Mouse (Mus musculus): ENCODE measurements around the gene Fam129a. TPM values are rescaled to one million over a fixed set of nuclear protein-coding genes. Genes with fewer than 3 reads are reported as not detected.

Gene Fam129a
- polyA plus RNA-seq, 1 experiment from 2014 or later: 1.4 TPM

GRCm38 (mm10) chr1:151716024-151716710, 145.2 kb downstream of the Fam129a start:
- Histone ChIP-seq H3K4me2 (ENCODE audit: low read depth, low read length) (no peak overlapping the region), H3K27ac (replicated peaks; ENCODE audit: low read depth, low read length) (no peak overlapping the region), H3K36me3 (replicated peaks; ENCODE audit: control insufficient read depth, insufficient read depth, low read depth, low read length) (no peaks in the 10 kb centered on the region), H3K27me3 (ENCODE audit: control insufficient read depth, insufficient read depth, low read length) (no peaks in the 10 kb centered on the region), H3K4me3 (ENCODE audit: low read depth, low read length) (no peak overlapping the region), H3K9me3 (replicated peaks; ENCODE audit: control insufficient read depth, low read length) (no peaks in the 10 kb centered on the region), H3K9ac (replicated peaks; ENCODE audit: low read length) (no peak overlapping the region), H3K4me1 (ENCODE audit: control insufficient read depth, insufficient read depth, low read length) (no peaks in the 10 kb centered on the region)
- ATAC-seq (replicated peaks; ENCODE audit: insufficient number of reproducible peaks, low FRiP score, low TSS enrichment, low read depth) (no peak), DNase-seq (ENCODE audit: low spot score) (no peak)
- WGBS: 80% methylated on average over 11 of the region's 11 CpGs

- WGBS: 90% methylated on average over 5 of the region's 5 CpGs
- H3K4me1 ChIP-seq (ENCODE audit: control insufficient read depth, insufficient read depth, low read length): no peaks in the 10 kb centered on the region
- no peaks in the 10 kb centered on the region for H3K36me3 ChIP-seq (replicated peaks; ENCODE audit: control insufficient read depth, insufficient read depth, low read depth, low read length)
- no peak overlapping the region for H3K9ac ChIP-seq (replicated peaks; ENCODE audit: low read length)
- no peaks in the 10 kb centered on the region for H3K27me3 ChIP-seq (ENCODE audit: control insufficient read depth, insufficient read depth, low read length)
- H3K4me3 ChIP-seq (ENCODE audit: low read depth, low read length): no peak overlapping the region
- DNase-seq (ENCODE audit: low spot score): no peak
- H3K4me2 ChIP-seq (ENCODE audit: low read depth, low read length): no peak overlapping the region
- no peak overlapping the region for H3K27ac ChIP-seq (replicated peaks; ENCODE audit: low read depth, low read length)
- ATAC-seq (replicated peaks; ENCODE audit: insufficient number of reproducible peaks, low FRiP score, low TSS enrichment, low read depth): no peak
- no peaks in the 10 kb centered on the region for H3K9me3 ChIP-seq (replicated peaks; ENCODE audit: control insufficient read depth, low read length)
Observed at GRCm38 (mm10) chr1:151717624-151718023, 146.6 kb downstream of the Fam129a start.

- Histone ChIP-seq H3K4me3 (ENCODE audit: low read depth, low read length) (no peak overlapping the region), H3K27ac (replicated peaks; ENCODE audit: low read depth, low read length) (no peak overlapping the region), H3K4me2 (ENCODE audit: low read depth, low read length) (no peak overlapping the region), H3K27me3 (ENCODE audit: control insufficient read depth, insufficient read depth, low read length) (no peaks in the 10 kb centered on the region), H3K4me1 (ENCODE audit: control insufficient read depth, insufficient read depth, low read length) (no peaks in the 10 kb centered on the region), H3K9me3 (replicated peaks; ENCODE audit: control insufficient read depth, low read length) (no peaks in the 10 kb centered on the region), H3K9ac (replicated peaks; ENCODE audit: low read length) (no peak overlapping the region), H3K36me3 (replicated peaks; ENCODE audit: control insufficient read depth, insufficient read depth, low read depth, low read length) (no peaks in the 10 kb centered on the region)
- WGBS: 89% methylated on average over 8 of the region's 8 CpGs
- no peak for ATAC-seq (replicated peaks; ENCODE audit: insufficient number of reproducible peaks, low FRiP score, low TSS enrichment, low read depth)
- DNase-seq (ENCODE audit: low spot score): no peak
Observed at GRCm38 (mm10) chr1:151718575-151718974, 147.6 kb downstream of the Fam129a start.

DNA sequence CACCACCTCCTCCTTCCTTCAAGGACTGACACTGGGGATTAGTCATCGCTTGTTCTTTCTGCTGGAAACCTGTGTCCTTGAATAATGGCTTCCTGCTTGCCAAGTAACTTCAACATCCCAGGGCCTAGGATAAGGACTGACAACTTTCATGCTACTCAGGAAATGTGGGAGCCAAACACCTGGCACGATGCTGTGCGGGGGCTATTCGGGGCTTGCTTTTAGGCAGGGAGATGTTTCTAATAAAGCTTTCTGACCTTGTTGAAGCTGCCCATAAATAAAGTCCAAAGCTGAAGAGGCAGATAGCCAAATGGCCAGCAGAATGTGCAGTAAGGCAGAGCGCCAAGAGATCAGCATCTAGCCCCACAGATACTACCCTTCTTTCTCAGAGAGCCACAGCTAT, 148.9 kb downstream of the Fam129a start:
- no peaks in the 10 kb centered on the region for H3K36me3 ChIP-seq (replicated peaks; ENCODE audit: control insufficient read depth, insufficient read depth, low read depth, low read length)
- WGBS: 89% methylated on average over 5 of the region's 5 CpGs
- no peaks in the 10 kb centered on the region for H3K9me3 ChIP-seq (replicated peaks; ENCODE audit: control insufficient read depth, low read length)
- no peak overlapping the region for H3K4me2 ChIP-seq (ENCODE audit: low read depth, low read length)
- DNase-seq (ENCODE audit: low spot score) (no peak), ATAC-seq (replicated peaks; ENCODE audit: insufficient number of reproducible peaks, low FRiP score, low TSS enrichment, low read depth) (no peak)
- H3K27ac ChIP-seq (replicated peaks; ENCODE audit: low read depth, low read length): no peak overlapping the region
- no peaks in the 10 kb centered on the region for H3K27me3 ChIP-seq (ENCODE audit: control insufficient read depth, insufficient read depth, low read length)
- no peak overlapping the region for H3K9ac ChIP-seq (replicated peaks; ENCODE audit: low read length)
- H3K4me3 ChIP-seq (ENCODE audit: low read depth, low read length): no peak overlapping the region
- no peaks in the 10 kb centered on the region for H3K4me1 ChIP-seq (ENCODE audit: control insufficient read depth, insufficient read depth, low read length)

GRCm38 (mm10) chr1:151720566-151720965, 149.6 kb downstream of the Fam129a start:
- Histone ChIP-seq H3K36me3 (replicated peaks; ENCODE audit: control insufficient read depth, insufficient read depth, low read depth, low read length) (no peaks in the 10 kb centered on the region), H3K4me2 (ENCODE audit: low read depth, low read length) (no peak overlapping the region), H3K9me3 (replicated peaks; ENCODE audit: control insufficient read depth, low read length) (no peaks in the 10 kb centered on the region), H3K4me3 (ENCODE audit: low read depth, low read length) (no peak overlapping the region), H3K4me1 (ENCODE audit: control insufficient read depth, insufficient read depth, low read length) (no peaks in the 10 kb centered on the region), H3K27me3 (ENCODE audit: control insufficient read depth, insufficient read depth, low read length) (no peaks in the 10 kb centered on the region), H3K27ac (replicated peaks; ENCODE audit: low read depth, low read length) (no peak overlapping the region), H3K9ac (replicated peaks; ENCODE audit: low read length) (no peak overlapping the region)
- 95% methylated on average over 2 of the region's 2 CpGs for WGBS
- ATAC-seq (replicated peaks; ENCODE audit: insufficient number of reproducible peaks, low FRiP score, low TSS enrichment, low read depth): no peak
- no peak for DNase-seq (ENCODE audit: low spot score)

DNA sequence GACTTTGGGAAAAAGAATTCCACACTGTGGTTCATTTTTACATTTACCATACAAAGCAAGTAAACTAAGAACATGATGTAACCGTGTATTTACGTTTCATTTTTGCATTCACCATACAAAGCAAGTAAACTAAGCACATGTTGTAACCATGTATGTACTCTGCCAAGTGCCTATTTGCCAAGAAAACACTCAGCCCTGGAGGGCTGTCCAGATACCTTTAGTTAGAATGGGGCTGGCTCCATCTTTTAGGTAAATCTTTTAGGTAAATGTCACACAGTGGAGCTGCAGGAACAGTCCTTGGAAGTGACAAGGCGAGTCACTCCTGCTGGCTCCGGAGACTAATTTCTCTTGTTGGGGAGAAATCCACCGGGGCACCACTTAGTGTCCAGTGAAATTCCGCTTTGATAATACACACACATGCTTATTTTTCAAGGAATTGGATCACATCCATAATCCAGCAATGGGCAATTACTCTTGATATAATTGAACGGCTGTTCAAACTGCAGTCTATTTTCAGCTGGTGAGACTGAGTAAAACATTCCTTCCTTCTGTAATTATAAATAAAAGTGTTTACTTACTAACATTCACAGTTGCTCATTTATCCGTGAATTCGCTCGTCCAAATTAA, 150.5 kb downstream of the Fam129a start:
- H3K36me3 ChIP-seq (replicated peaks; ENCODE audit: control insufficient read depth, insufficient read depth, low read depth, low read length): no peaks in the 10 kb centered on the region
- ATAC-seq (replicated peaks; ENCODE audit: insufficient number of reproducible peaks, low FRiP score, low TSS enrichment, low read depth) (no peak), DNase-seq (ENCODE audit: low spot score) (no peak)
- no peaks in the 10 kb centered on the region for H3K9me3 ChIP-seq (replicated peaks; ENCODE audit: control insufficient read depth, low read length)
- H3K4me2 ChIP-seq (ENCODE audit: low read depth, low read length): no peak overlapping the region
- H3K27ac ChIP-seq (replicated peaks; ENCODE audit: low read depth, low read length): no peak overlapping the region
- 81% methylated on average over 10 of the region's 10 CpGs for WGBS
- no peak overlapping the region for H3K9ac ChIP-seq (replicated peaks; ENCODE audit: low read length)
- H3K4me3 ChIP-seq (ENCODE audit: low read depth, low read length): no peak overlapping the region
- H3K4me1 ChIP-seq (ENCODE audit: control insufficient read depth, insufficient read depth, low read length): no peaks in the 10 kb centered on the region
- H3K27me3 ChIP-seq (ENCODE audit: control insufficient read depth, insufficient read depth, low read length): no peaks in the 10 kb centered on the region

GRCm38 (mm10) chr1:151723771-151724170, 152.8 kb downstream of the Fam129a start:
- H3K4me2 ChIP-seq (ENCODE audit: low read depth, low read length): no peak overlapping the region
- WGBS: 87% methylated on average over 4 of the region's 4 CpGs
- ATAC-seq (replicated peaks; ENCODE audit: insufficient number of reproducible peaks, low FRiP score, low TSS enrichment, low read depth) (no peak), DNase-seq (ENCODE audit: low spot score) (no peak)
- H3K9me3 ChIP-seq (replicated peaks; ENCODE audit: control insufficient read depth, low read length): no peaks in the 10 kb centered on the region
- no peaks in the 10 kb centered on the region for H3K36me3 ChIP-seq (replicated peaks; ENCODE audit: control insufficient read depth, insufficient read depth, low read depth, low read length)
- no peaks in the 10 kb centered on the region for H3K4me1 ChIP-seq (ENCODE audit: control insufficient read depth, insufficient read depth, low read length)
- H3K27ac ChIP-seq (replicated peaks; ENCODE audit: low read depth, low read length): no peak overlapping the region
- H3K27me3 ChIP-seq (ENCODE audit: control insufficient read depth, insufficient read depth, low read length): no peaks in the 10 kb centered on the region
- no peak overlapping the region for H3K9ac ChIP-seq (replicated peaks; ENCODE audit: low read length)
- H3K4me3 ChIP-seq (ENCODE audit: low read depth, low read length): no peak overlapping the region

- Histone ChIP-seq H3K9ac (replicated peaks; ENCODE audit: low read length) (no peak overlapping the region), H3K4me3 (ENCODE audit: low read depth, low read length) (no peak overlapping the region), H3K9me3 (replicated peaks; ENCODE audit: control insufficient read depth, low read length) (no peaks in the 10 kb centered on the region), H3K4me1 (ENCODE audit: control insufficient read depth, insufficient read depth, low read length) (no peaks in the 10 kb centered on the region), H3K27me3 (ENCODE audit: control insufficient read depth, insufficient read depth, low read length) (no peaks in the 10 kb centered on the region), H3K4me2 (ENCODE audit: low read depth, low read length) (no peak overlapping the region), H3K27ac (replicated peaks; ENCODE audit: low read depth, low read length) (no peak overlapping the region), H3K36me3 (replicated peaks; ENCODE audit: control insufficient read depth, insufficient read depth, low read depth, low read length) (no peaks in the 10 kb centered on the region)
- DNase-seq (ENCODE audit: low spot score) (no peak), ATAC-seq (replicated peaks; ENCODE audit: insufficient number of reproducible peaks, low FRiP score, low TSS enrichment, low read depth) (no peak)
- 70% methylated on average over 2 of the region's 2 CpGs for WGBS
Observed at GRCm38 (mm10) chr1:151725590-151725989, 154.6 kb downstream of the Fam129a start.

All from embryonic facial prominence, embryonic 11.5 days (tissue).